Comparison of ENCODE assay signal across 12 mouse cellular contexts in the genomic region with DNA sequence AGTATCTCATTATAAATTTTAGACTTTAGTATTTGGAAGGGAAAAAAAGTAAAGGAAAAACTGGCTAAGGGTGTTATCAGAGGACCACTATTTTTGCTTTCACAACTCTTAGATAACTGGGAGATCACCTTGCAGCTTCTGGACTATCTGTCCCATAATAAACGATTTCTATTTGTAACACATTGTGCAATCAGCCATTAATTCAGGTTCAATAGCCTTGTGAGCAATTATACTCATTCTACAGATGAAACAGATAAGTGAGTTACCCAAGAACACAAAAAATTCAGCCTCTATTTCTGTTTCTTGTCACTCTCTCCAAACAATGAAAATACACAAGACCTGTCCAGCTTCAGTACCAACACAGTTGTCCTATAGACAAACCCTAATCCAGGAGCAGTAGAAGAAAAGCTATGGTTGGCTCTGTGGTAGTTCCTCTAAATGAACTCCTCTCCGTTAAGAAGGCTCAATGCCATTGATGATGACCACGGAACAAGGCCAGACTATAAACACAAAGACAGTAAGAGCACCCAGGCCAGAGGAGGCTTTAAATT. TPM values are rescaled to one million over a fixed set of nuclear protein-coding genes. Genes with fewer than 3 reads are reported as not detected.
DNase-seq lines count a peak whose midpoint lies in the region; ATAC-seq and TF ChIP-seq lines count a peak whose summit lies in the region.
"Had no signal": no experiment of that assay in that cellular context is flagged by ENCODE, and none has a peak within 500 bp of the region (broad histone marks: within the 10 kb centered on the region; RNA-seq: fewer than 3 reads in every experiment).

No protein-coding gene starts in this region.

- no peak for ATAC-seq in kidney, postnatal 0 days (replicated peaks; ENCODE audit: low FRiP score, low read depth)
- no peak for ATAC-seq in intestine, embryonic 14.5 days (replicated peaks; ENCODE audit: low FRiP score, low TSS enrichment, low read depth)
- no peak for ATAC-seq in midbrain, postnatal 0 days (ENCODE audit: low FRiP score)
- ATAC-seq in megakaryocyte, adult 5-6 weeks (ENCODE audit: poor library complexity, severe bottlenecking) = no peak
- no peak for ATAC-seq in lung, postnatal 0 days

- H3K9ac ChIP-seq in kidney, postnatal 0 days (ENCODE audit: low read depth, low read length) = no peak overlapping the region
- no peak overlapping the region for H3K9ac ChIP-seq in intestine, embryonic 14.5 days (ENCODE audit: low read length)
- 0 out of 2 replicates have a peak overlapping the region, but pooled peaks have one; percentile 3 for H3K9ac ChIP-seq in midbrain, postnatal 0 days (replicated peaks; ENCODE audit: low read length, poor library complexity, severe bottlenecking)
- H3K9ac ChIP-seq in lung, postnatal 0 days (replicated peaks; ENCODE audit: low read depth) = no peak overlapping the region

- 75% methylated on average over 3 of the region's 3 CpGs for WGBS in kidney, postnatal 0 days
- WGBS in forebrain, embryonic 10.5 days = 72% methylated on average over 3 of the region's 3 CpGs
- WGBS in intestine, embryonic 14.5 days = 76% methylated on average over 3 of the region's 3 CpGs
- 72% methylated on average over 3 of the region's 3 CpGs for WGBS in midbrain, postnatal 0 days
- WGBS in lung, postnatal 0 days = 79% methylated on average over 3 of the region's 3 CpGs

- H3K36me3 ChIP-seq in kidney, postnatal 0 days (ENCODE audit: insufficient read depth, low read length) = no peaks in the 10 kb centered on the region
- no peaks in the 10 kb centered on the region for H3K36me3 ChIP-seq in forebrain, embryonic 10.5 days (replicated peaks)
- no peaks in the 10 kb centered on the region for H3K36me3 ChIP-seq in intestine, embryonic 14.5 days (ENCODE audit: control insufficient read depth, insufficient read depth, low read length)
- no peaks in the 10 kb centered on the region for H3K36me3 ChIP-seq in midbrain, postnatal 0 days (ENCODE audit: insufficient read depth, low read length)
- H3K36me3 ChIP-seq in lung, postnatal 0 days (ENCODE audit: insufficient read depth, low read length) = no peaks in the 10 kb centered on the region

- peak overlapping the region; percentile 63; the same call in 1 of the 2 replicates for H3K4me2 ChIP-seq in kidney, postnatal 0 days (ENCODE audit: low read length)
- H3K4me2 ChIP-seq in intestine, embryonic 14.5 days (ENCODE audit: low read length) = peak overlapping the region; percentile 55
- H3K4me2 ChIP-seq in midbrain, postnatal 0 days (ENCODE audit: low read depth, low read length, poor library complexity, severe bottlenecking) = peak overlapping the region; percentile 54
- H3K4me2 ChIP-seq in lung, postnatal 0 days (replicated peaks; ENCODE audit: low read depth, low read length) = no peak overlapping the region

- no peak overlapping the region for H3K4me3 ChIP-seq in kidney, postnatal 0 days (replicated peaks; ENCODE audit: low read depth, low read length)
- H3K4me3 ChIP-seq in forebrain, embryonic 10.5 days = peak overlapping the region; percentile 62; the same call in 1 of the 2 replicates
- 0 out of 2 replicates have a peak overlapping the region, but pooled peaks have one; percentile 48 for H3K4me3 ChIP-seq in intestine, embryonic 14.5 days (ENCODE audit: low read depth, low read length)
- H3K4me3 ChIP-seq in midbrain, postnatal 0 days (ENCODE audit: low read depth, low read length) = peak overlapping the region; percentile 57
- H3K4me3 ChIP-seq in lung, postnatal 0 days (ENCODE audit: low read depth, low read length) = no peak overlapping the region

- no peaks in the 10 kb centered on the region for H3K4me1 ChIP-seq in kidney, postnatal 0 days (replicated peaks; ENCODE audit: insufficient read depth, low read length)
- peaks cover 9% of the 10 kb centered on the region for H3K4me1 ChIP-seq in forebrain, embryonic 10.5 days
- peaks cover 4% of the 10 kb centered on the region; the same call in 1 of the 2 replicates for H3K4me1 ChIP-seq in intestine, embryonic 14.5 days (replicated peaks; ENCODE audit: control insufficient read depth, insufficient read depth, low read length)
- H3K4me1 ChIP-seq in midbrain, postnatal 0 days (ENCODE audit: insufficient read depth, low read length) = 0 out of 2 replicates have a peak, but pooled peaks cover 3% of the 10 kb centered on the region
- H3K4me1 ChIP-seq in lung, postnatal 0 days (ENCODE audit: insufficient read depth, low read depth, low read length) = no peaks in the 10 kb centered on the region

- no peaks in the 10 kb centered on the region; the same call in 1 of the 2 replicates for H3K27me3 ChIP-seq in kidney, postnatal 0 days (ENCODE audit: insufficient read depth, low read length)
- H3K27me3 ChIP-seq in forebrain, embryonic 10.5 days (ENCODE audit: poor library complexity, severe bottlenecking) = peaks cover 4% of the 10 kb centered on the region; the same call in 1 of the 2 replicates
- H3K27me3 ChIP-seq in intestine, embryonic 14.5 days (replicated peaks; ENCODE audit: control insufficient read depth, insufficient read depth, low read length) = no peaks in the 10 kb centered on the region
- H3K27me3 ChIP-seq in midbrain, postnatal 0 days (ENCODE audit: insufficient read depth, low read length) = no peaks in the 10 kb centered on the region
- H3K27me3 ChIP-seq in lung, postnatal 0 days (replicated peaks; ENCODE audit: insufficient read depth, low read length) = no peaks in the 10 kb centered on the region

- DNase-seq in kidney, postnatal 0 days (ENCODE audit: low spot score) = no peak
- no peak for DNase-seq in kidney, adult 8-10 months
- DNase-seq in forebrain, embryonic 10.5 days (ENCODE audit: extremely low spot score, low spot score) = no peak
- DNase-seq in intestine, embryonic 14.5 days (ENCODE audit: low spot score) = no peak
- no peak for DNase-seq in midbrain, postnatal 0 days (ENCODE audit: low spot score)
- DNase-seq in adrenal gland, postnatal 14 days = no peak
- no peak for DNase-seq in lung, postnatal 0 days (ENCODE audit: low spot score)
- DNase-seq: adrenal gland, postnatal 10 days; heart, postnatal 10 days; right cerebral cortex, postnatal 14 days had no signal

- H3K27ac ChIP-seq in kidney, postnatal 0 days = no peak overlapping the region
- no peak overlapping the region for H3K27ac ChIP-seq in forebrain, embryonic 10.5 days
- no peak overlapping the region for H3K27ac ChIP-seq in intestine, embryonic 14.5 days (ENCODE audit: low read depth)
- H3K27ac ChIP-seq in midbrain, postnatal 0 days (ENCODE audit: low read depth, low read length) = no peak overlapping the region
- H3K27ac ChIP-seq in lung, postnatal 0 days (ENCODE audit: low read length) = no peak overlapping the region
- H3K27ac ChIP-seq: macrophage had no signal

- H3K9me3 ChIP-seq in kidney, postnatal 0 days (replicated peaks; ENCODE audit: low read length) = no peaks in the 10 kb centered on the region
- H3K9me3 ChIP-seq in forebrain, embryonic 10.5 days = no peaks in the 10 kb centered on the region
- no peaks in the 10 kb centered on the region for H3K9me3 ChIP-seq in intestine, embryonic 14.5 days (ENCODE audit: control insufficient read depth, low read length)
- H3K9me3 ChIP-seq in midbrain, postnatal 0 days (ENCODE audit: low read length) = no peaks in the 10 kb centered on the region
- no peaks in the 10 kb centered on the region for H3K9me3 ChIP-seq in lung, postnatal 0 days (ENCODE audit: low read length)

- no peak for TF ChIP-seq CTCF in kidney, postnatal 0 days (IDR thresholded peaks at IDR 0.05; ENCODE audit: low read depth)
- no peak for TF ChIP-seq CTCF in midbrain, postnatal 0 days (IDR thresholded peaks at IDR 0.05)
- no peak for TF ChIP-seq CTCF in lung, postnatal 0 days (IDR thresholded peaks at IDR 0.05)

- TF ChIP-seq EP300 in lung, postnatal 0 days (IDR thresholded peaks at IDR 0.05) = no peak

RNA-seq across cellular contexts. Expression of gene Tmem185a, which starts 1.7 kb away (rescaled TPM):
- 44.5 and 46.9 TPM in 2 replicates for polyA plus RNA-seq in kidney, postnatal 0 days (2015; fragmentation: Nextera tagmentation; extraction: Ambion mirVana)
- polyA plus RNA-seq in forebrain, embryonic 10.5 days (2016; fragmentation: Nextera tagmentation; extraction: Ambion mirVana) = 43.1 and 44.7 TPM in 2 replicates
- 41.3 and 45.5 TPM in 2 replicates for polyA plus RNA-seq in intestine, embryonic 14.5 days (2014; fragmentation: Nextera tagmentation; extraction: Ambion mirVana)
- 32.8 and 36.5 TPM in 2 replicates for total RNA-seq in midbrain, postnatal 0 days (2014; rRNA removed)
- polyA plus RNA-seq in midbrain, postnatal 0 days (2015; fragmentation: Nextera tagmentation; extraction: Ambion mirVana) = 38.9 and 39.3 TPM in 2 replicates
- 42.8 and 48.2 TPM in 2 replicates for total RNA-seq in adrenal gland, postnatal 14 days (2021)
- 27.6 and 31.3 TPM in 2 replicates for total RNA-seq in megakaryocyte, adult 5-6 weeks (2015)
- total RNA-seq in megakaryocyte, adult 5-6 weeks (2017) = 7.0 and 8.8 TPM in 2 replicates
- 29.0 and 30.4 TPM in 2 replicates for polyA plus RNA-seq in lung, postnatal 0 days (2015; fragmentation: Nextera tagmentation; extraction: Ambion mirVana)

Comparison
In these comparisons a context has a peak if more than half of its experiments do, and no peak if none do; other contexts are left out.
1. H3K4me3 ChIP-seq: peak in forebrain, embryonic 10.5 days (single experiment), intestine, embryonic 14.5 days (single experiment) and midbrain, postnatal 0 days (single experiment); none in kidney, postnatal 0 days (single experiment) and lung, postnatal 0 days (single experiment).